Mouse (Mus musculus) bone marrow macrophage, adult 2 months (primary cell): Measurements from ENCODE around the gene Pspn. TPM values are rescaled to one million over a fixed set of nuclear protein-coding genes. Genes with fewer than 3 reads are reported as not detected.

Experiments
- H3K27ac ChIP-seq: 2 replicates; pipeline ENCODE4 v1.5.1; 2012; ENCODE audit warnings: low read depth, low read length; ENCODE audit not compliant: insufficient read depth
- H3K4me1 ChIP-seq: 2 replicates; pipeline ENCODE4 v1.6.1; 2012; ENCODE audit warnings: low read length; ENCODE audit not compliant: control insufficient read depth, insufficient read depth
- H3K4me3 ChIP-seq: 2 replicates; pipeline ENCODE4 v1.5.1; 2012; ENCODE audit warnings: mild to moderate bottlenecking, low read length, moderate library complexity; ENCODE audit not compliant: insufficient read depth
- CTCF ChIP-seq: IDR thresholded peaks from 2 replicates; pipeline ENCODE4 v1.5.1; 2012; ENCODE audit warnings: low read depth, mild to moderate bottlenecking, low read length, moderate library complexity
- POLR2A ChIP-seq: IDR thresholded peaks from 2 replicates; pipeline ENCODE4 v1.6.1; 2012; ENCODE audit warnings: mild to moderate bottlenecking, low read depth, low read length, borderline replicate concordance
- polyA plus RNA-seq: library from polyadenylated mRNA; stranded (reverse); fragments of >200 nt; gene quantifications from 2 replicates; pipeline ENCODE4 v1.2.4, GENCODE M21; 2012; ENCODE audit not compliant: missing spikeins, insufficient read depth, insufficient read length

Pspn gene
- polyA plus RNA-seq = not detected in 2 replicates

- Histone ChIP-seq H3K4me1 (no peaks in the 10 kb centered on the region; the same call in 1 of the 2 replicates), H3K4me3 (no peak within 1 kb of the TSS), H3K27ac (no peak within 1 kb of the TSS)
- TF ChIP-seq CTCF = no peak
- no peak for TF ChIP-seq POLR2A
Measured at GRCm38 (mm10) chr17:56999968-57000609, at the start of gene Pspn. Gene Pspn, minus strand, starts transcription at chr17:57000018.

- Histone ChIP-seq H3K4me3 (no peak overlapping the region), H3K4me1 (peaks cover 8% of the 10 kb centered on the region), H3K27ac (no peak overlapping the region)
- TF ChIP-seq POLR2A (no peak), CTCF (no peak)
Measured at GRCm38 (mm10) chr17:57048816-57049215, 49.0 kb upstream of the Pspn start.

- Histone ChIP-seq H3K4me1 (peaks cover 8% of the 10 kb centered on the region), H3K4me3 (no peak overlapping the region), H3K27ac (no peak overlapping the region)
- TF ChIP-seq CTCF (no peak), POLR2A (no peak)
Measured at GRCm38 (mm10) chr17:57047406-57047805, 47.6 kb upstream of the Pspn start.

- no peak for TF ChIP-seq POLR2A
- no peak for TF ChIP-seq CTCF
- H3K4me1 ChIP-seq = peaks cover 7% of the 10 kb centered on the region; the same call in 1 of the 2 replicates
- H3K4me3 ChIP-seq = no peak within 1 kb of the TSS
- H3K27ac ChIP-seq = no peak within 1 kb of the TSS
Measured at GRCm38 (mm10) chr17:57041554-57041953, 41.7 kb upstream of the Pspn start, which contains the start of gene Slc25a41. Gene Slc25a41, minus strand, starts transcription at chr17:57041654.

- H3K4me3 ChIP-seq = no peak overlapping the region
- peaks cover 7% of the 10 kb centered on the region; the same call in 1 of the 2 replicates for H3K4me1 ChIP-seq
- no peak for TF ChIP-seq CTCF
- TF ChIP-seq POLR2A = no peak
- H3K27ac ChIP-seq = no peak overlapping the region
Measured at GRCm38 (mm10) chr17:57038978-57039377, 39.2 kb upstream of the Pspn start.

- Histone ChIP-seq H3K27ac (no peak overlapping the region), H3K4me3 (peak overlapping the region; percentile 61; the same call in 1 of the 2 replicates)
Measured at GRCm38 (mm10) chr17:57032854-57033253, 33.0 kb upstream of the Pspn start.

GRCm38 (mm10) chr17:57031661-57032420 lies 32.0 kb upstream of the Pspn start:
- H3K27ac ChIP-seq = peak overlapping the region; percentile 78
- TF ChIP-seq CTCF (no peak), POLR2A (no peak)

More at GRCm38 (mm10) chr17:57032854-57033253, 33.0 kb upstream of the Pspn start:
- no peak for TF ChIP-seq POLR2A
- H3K4me1 ChIP-seq = peaks cover 17% of the 10 kb centered on the region

GRCm38 (mm10) chr17:57030931-57031660 lies 31.3 kb upstream of the Pspn start, which contains the start of gene Khsrp:
Gene Khsrp, minus strand, starts transcription at chr17:57031522.
- Histone ChIP-seq H3K4me1 (peaks cover 14% of the 10 kb centered on the region), H3K27ac (peak within 1 kb of the TSS; percentile 81), H3K4me3 (peak within 1 kb of the TSS; percentile 86)
- TF ChIP-seq CTCF (no peak), POLR2A (no peak)

More at GRCm38 (mm10) chr17:57031661-57032420, 32.0 kb upstream of the Pspn start:
- H3K4me3 ChIP-seq = peak overlapping the region; percentile 61
- H3K4me1 ChIP-seq = peaks cover 14% of the 10 kb centered on the region

- H3K27ac ChIP-seq = no peak overlapping the region
- peaks cover 14% of the 10 kb centered on the region for H3K4me1 ChIP-seq
- TF ChIP-seq POLR2A = no peak
- no peak for TF ChIP-seq CTCF
- H3K4me3 ChIP-seq = peak overlapping the region; percentile 86
Measured at GRCm38 (mm10) chr17:57029691-57030090, 29.9 kb upstream of the Pspn start.

- Histone ChIP-seq H3K4me3 (no peak overlapping the region), H3K4me1 (peaks cover 9% of the 10 kb centered on the region), H3K27ac (no peak overlapping the region)
- TF ChIP-seq CTCF (no peak), POLR2A (no peak)
Measured at GRCm38 (mm10) chr17:57027471-57027870, 27.7 kb upstream of the Pspn start.
